Mouse (Mus musculus): ENCODE results near the gene Dhcr24.

The Dhcr24 gene

DNA sequence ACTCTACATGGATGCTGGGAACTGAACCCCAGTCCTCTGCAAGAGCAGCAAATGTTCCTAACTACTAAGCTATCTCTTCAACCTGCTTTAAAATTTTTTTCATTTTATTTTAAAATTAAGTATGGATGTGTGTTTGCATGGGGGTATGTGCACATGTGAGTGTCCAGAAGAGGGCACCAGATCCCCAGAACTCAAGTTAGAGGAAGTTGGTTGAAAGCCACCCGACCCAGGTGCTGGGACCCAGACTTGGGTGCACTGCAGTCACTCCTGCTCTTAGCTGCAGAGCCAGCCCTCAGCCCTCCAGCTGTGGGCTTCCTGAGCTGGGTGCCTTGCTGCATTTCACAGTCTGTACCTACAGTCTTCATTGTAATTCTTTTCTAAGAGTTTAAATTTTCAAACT is 38.6 kb downstream of the Dhcr24 start:
- DNase-seq (ENCODE audit: extremely low spot score, low read depth, low spot score), result no peak

DNA sequence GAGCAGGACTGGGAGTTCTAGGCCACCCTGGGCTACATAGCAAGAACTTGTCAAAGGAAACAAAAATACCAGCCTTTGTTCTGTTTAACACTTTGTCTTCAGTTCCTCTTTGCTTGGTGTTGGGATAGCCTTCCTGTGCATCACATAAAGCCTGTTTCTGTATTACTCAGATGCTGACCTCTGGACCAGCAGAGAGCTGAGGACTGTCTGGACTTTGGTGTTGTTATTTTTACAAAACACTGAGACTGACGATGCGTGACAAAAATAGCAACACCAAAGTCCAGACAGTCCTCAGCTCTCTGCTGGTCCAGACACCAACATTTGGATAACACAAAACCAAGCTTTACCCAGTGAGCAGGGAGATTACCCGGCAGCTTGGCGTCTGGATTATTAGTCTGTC is 39.9 kb downstream of the Dhcr24 start:
- no peak for DNase-seq (ENCODE audit: extremely low spot score, low read depth, low spot score)

DNA sequence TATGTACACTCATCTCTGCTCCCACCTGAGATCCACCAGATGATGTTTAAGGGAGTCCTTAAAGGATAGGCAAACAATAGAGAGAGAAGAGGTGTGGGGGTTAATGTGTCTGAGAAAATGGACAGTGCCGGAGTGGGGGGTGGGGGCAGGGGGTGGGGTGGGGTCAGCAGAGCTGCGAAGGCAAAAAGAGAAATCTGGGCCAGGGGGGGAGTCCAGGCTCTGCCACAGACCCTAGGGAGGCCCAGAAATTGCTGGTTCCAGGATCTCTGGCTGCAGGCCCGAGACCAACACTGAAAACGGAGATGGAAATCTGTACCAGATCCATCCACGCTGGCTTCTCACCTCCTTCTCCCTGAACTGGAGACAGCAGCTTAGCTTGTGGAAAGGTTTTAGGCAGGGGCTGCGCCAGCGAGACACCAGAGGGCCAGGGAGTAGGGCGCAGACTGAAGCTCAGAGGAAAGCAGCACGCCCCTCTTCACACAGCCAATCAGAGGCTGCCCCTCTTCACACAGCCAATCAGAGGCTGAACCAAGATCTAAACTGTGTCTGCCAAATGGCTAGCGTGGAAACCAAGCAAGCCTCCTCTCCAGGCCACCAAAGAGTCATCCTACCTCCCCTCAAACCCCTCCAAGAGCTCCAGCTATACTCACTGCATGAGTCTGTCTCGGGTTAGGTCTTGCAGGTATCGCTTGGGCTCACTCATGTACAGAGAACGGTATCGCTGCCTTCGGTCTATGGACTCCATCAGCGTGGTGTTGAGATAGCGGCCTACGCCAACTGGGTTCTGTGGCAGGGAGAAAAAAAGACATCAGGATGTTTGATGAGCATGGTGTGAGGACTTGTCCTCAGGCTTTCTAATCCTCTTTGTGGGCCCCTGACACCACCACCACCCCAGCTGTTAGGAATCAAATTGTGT is 46.1 kb downstream of the Dhcr24 start:
- no peak for DNase-seq (ENCODE audit: extremely low spot score, low read depth, low spot score)

DNA sequence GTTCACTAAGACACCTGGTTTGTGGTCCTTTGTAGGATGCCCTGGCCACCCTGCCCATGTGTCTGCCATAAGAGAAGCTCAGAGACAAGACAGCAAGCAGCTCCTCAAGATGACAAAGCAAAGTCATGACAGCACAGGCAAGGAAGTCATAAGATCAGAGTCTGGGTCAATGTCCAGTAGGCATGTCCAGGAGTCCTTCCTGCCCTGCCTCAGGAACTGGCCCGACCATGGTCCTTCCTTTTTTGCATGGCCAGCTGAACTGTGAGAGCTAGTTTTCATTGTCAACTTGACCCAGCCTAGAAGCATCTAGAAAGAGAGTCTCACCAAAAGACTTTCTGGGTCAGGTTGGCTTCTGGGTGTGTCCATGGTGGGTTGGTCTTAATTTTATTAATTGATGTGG is 47.1 kb downstream of the Dhcr24 start:
- DNase-seq (ENCODE audit: extremely low spot score, low read depth, low spot score), result no peak

DNA sequence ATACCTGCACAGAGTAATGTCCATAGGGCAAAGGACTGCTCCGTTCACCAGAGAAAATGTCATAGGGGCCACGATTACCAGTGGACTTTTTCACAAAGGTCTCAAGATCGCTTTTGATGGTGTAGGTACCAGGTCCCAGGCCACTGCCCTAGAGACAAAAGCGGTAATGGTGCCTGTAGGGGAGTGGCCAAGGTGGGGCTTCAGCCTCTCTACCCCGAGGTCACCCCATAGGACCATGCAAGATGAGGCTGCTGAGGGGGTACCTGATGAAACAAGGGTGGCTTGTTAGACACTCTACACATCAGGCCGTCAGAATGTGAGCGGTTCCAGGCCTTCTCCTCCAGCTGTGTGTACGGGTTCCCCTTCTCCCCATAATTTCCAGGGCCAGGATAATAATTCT is 52.3 kb downstream of the Dhcr24 start:
- DNase-seq (ENCODE audit: extremely low spot score, low read depth, low spot score), result no peak

DNA sequence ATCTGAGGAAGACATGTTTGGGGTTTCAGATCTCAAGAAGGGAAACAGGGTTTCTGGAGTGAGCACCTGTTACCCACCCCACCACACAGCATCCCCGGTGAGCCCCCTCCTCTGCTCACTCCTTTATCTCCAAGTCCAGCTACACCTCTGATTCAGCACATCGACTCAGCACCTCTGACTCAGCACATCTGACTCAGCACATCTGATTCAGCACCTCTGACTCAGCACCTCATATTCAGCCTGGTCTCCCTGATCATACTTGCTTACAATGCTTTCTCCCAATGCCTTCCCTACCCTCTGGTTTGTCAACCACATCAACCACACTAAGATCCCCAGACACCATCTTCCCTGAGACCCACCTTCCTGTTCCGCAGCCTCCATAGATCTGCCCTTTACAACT is 52.7 kb downstream of the Dhcr24 start:
- no peak for DNase-seq (ENCODE audit: extremely low spot score, low read depth, low spot score)

DNA sequence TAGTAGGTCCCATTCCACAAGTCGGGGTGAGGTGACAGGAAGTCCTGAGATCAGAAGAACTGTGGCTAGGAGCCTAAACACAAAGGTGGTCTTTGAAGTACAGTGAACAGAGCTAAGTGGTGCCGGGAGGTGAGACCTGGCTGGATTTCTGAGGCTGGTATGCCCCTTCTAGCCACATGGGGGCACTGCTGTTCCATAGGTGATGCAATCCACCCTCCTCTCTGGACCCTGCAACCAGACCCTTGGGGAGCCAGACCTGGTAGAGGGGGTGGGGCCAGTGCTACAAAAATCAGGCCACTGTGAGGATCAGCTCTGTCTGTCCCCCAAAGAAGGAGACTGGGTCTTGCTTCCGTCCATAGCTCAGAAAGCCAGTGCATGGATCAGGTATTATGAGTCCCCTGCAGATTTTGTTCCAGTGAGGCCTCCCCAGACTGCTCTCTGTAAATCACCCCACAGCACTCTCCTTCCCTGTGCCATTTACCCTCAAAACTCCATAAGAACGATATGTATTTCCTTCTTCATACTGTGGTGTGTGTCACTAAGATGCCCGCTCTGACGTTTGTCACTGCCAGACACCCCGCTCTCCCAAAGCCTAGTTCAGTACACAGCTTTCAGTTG is 53.5 kb downstream of the Dhcr24 start:
- peak; percentile 57 for DNase-seq (ENCODE audit: extremely low spot score, low read depth, low spot score)

DNA sequence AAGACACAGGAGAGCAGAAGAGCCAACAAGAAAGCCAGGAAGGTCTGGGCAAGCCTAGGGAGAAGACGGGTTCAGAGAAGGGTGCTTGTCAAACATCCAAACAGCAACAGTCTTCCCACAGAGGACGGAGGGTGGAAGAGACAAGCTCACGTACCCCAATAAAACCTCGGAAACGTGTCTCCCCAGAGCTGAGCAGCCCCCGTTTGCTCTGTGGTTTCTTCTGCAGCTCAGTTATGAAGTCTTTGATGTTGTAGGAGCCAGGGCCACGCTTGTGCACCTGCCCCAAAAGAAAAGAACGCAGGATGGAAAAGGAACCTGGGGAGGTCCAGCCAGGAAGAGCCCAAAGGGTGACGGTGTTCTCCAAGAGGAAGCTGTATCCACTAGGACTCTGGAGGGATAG is 54.0 kb downstream of the Dhcr24 start:
- no peak for DNase-seq (ENCODE audit: extremely low spot score, low read depth, low spot score)

DNA sequence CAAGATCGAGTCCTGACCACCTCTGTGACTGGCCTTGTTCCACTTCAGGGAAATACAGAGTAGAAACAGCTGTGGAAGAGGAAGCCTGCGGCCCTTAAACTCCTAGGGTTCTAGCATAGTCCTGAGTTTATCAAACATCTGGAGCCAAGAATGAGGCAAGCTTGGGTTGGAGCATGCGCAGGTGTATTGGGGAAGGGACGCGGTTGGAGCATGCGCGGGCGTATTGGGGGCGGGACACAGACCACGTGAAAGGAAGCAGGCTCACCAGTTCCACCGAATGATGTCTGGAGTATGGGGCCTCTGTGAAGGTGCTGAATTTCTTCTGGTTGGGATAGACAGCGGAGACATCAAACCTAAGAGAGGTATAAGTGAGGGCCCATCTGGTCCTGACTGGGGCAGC is 54.8 kb downstream of the Dhcr24 start:
- DNase-seq (ENCODE audit: extremely low spot score, low read depth, low spot score), result no peak

DNA sequence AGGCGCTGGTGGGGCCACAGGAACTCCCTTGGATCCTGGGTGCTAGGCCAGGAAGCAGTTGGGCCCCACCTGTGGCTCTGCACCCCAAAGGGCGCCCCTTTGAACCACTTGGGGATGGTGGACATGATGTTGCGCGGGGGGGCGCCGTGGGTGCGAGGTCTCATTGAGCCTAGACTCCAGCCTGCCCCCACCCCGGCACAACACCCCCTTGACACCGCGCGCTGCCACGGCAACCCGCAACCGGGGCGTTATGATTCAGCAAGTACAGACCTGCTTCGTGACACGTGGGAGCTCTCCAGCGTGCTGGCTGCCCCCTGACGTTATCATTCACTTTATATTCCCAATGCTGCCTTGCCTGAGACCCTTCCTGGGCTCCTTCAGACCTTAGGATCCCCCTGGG is 56.2 kb downstream of the Dhcr24 start, which contains the start of gene Lexm:
Lexm (minus strand) TSS at position 186 of the 400 bp plus-strand sequence.
- DNase-seq (ENCODE audit: extremely low spot score, low read depth, low spot score), result no peak

DNA sequence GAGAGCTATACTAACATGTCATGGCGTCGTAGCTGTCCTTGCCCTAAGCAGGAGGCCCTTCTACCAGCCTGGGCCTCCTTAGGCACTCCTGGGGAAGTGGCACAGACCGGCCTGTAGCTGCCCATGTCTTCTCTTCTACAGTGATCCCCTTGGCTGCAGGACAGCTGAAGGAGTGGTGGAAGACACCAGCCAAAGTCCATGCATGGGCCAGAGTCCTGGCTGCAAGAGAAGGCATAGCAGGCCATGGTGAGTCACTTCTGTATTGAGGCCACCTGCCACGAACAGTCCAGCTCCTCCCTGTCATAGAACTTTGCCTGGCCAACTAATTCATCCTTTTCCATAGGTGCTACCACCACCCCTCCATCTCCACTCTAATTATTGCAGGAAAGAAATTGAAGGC is 58.1 kb downstream of the Dhcr24 start:
- no peak for DNase-seq (ENCODE audit: extremely low spot score, low read depth, low spot score)

DNA sequence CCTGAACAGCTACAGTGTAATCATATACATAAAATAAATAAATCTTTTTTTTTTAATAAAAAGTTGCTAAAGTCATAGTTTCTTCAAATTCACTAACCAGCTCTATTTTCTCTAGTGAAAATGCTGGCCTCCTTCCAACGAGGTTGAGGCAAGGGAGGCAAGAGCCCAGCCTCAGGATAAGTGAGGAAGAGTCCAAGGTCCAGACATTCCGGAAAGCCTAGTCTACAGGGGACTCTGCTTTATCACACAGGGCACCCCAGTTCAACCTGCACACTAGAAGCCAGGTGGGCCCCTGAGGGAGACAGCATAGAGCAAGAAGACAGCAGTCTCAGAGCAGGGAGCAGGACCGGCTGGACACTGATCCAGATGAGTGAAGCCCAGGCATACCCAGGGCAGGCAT is 60.6 kb downstream of the Dhcr24 start:
- DNase-seq (ENCODE audit: extremely low spot score, low read depth, low spot score), result no peak

DNA sequence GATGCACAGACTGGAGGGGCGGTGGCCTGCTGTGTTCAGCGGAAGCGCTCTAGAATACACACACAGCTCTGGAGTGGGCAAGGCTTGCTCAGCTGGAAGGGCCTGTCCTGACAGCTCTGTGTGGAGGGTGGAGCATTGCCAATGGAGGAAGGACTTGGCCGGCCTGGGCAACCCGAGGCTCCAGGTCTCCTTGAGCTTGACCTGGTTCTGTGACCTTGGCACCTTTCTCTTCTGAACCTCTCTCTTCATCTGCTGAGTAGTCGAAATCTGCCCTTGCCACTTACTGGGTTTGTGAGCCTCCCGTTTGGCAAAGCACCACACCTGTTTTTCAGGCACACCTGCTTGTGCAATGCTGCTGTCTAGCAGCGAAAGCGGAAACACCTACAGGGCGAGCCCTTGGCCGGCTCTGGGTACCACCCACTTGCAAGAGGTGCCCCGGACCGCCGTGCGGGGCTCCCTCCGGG is 61.2 kb downstream of the Dhcr24 start, which contains the start of gene Ttc22:
Ttc22 (plus strand) TSS at position 403 of the 464 bp plus-strand sequence.
- no peak for DNase-seq (ENCODE audit: extremely low spot score, low read depth, low spot score)

DNA sequence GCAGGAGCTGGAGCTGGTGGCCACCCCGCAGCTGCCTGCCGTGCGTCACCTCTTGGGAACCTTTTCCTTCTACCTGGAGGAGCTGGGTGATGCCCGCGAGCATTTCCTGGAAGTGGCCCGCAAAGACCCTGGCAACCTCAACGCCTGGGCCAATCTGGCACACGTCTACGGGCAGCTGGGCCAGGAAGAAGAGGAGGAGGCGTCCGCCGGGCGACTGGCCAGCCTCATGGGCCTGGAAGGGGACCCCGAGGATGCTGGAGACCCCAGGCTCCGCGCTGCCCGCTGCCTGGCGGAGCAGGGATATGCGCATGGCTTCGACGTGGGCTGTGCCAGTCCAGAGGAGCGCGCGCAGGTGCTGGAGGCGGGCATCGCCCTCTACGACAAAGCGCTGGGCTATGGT is 61.9 kb downstream of the Dhcr24 start:
- no peak for DNase-seq (ENCODE audit: extremely low spot score, low read depth, low spot score)

DNA sequence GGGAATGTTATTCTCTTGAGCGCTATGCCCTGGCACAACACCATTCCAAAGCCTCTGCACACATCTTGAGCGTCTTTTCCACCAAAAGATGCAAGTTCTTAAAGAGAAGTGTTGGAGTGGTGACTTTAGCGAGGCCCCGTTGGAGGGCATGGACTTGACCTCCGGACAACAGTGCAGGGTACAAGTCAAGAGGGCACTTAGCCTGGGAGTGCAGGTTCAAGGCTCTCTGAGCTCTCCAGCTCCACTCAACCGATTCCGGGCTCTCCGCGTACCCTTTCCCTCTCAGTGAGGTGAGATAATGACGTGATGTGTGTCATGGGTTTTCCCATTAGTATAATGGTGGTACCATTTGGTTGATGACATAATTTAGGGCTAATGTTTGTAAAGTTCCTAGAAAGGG is 63.4 kb downstream of the Dhcr24 start:
- DNase-seq (ENCODE audit: extremely low spot score, low read depth, low spot score), result no peak

DNA sequence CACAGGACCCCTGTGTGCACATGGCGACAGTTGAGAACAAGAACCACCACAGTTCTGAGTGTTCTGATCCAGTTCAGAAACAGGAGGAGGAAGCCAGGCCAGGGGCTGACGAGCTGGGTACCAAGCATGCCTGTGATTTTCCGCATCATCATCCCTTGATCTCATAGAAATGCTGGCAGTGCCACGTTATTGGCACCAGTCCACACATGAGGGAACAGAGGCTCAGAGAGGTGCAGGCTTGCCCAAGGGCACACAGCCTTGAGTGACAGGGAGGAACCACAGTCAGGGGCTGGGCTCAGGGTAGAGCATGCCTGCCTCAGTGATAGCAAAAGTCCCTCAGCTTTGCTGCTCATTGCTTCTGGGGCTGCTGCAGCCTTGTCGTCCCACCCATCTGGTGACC is 67.0 kb downstream of the Dhcr24 start:
- no peak for DNase-seq (ENCODE audit: extremely low spot score, low read depth, low spot score)

DNA sequence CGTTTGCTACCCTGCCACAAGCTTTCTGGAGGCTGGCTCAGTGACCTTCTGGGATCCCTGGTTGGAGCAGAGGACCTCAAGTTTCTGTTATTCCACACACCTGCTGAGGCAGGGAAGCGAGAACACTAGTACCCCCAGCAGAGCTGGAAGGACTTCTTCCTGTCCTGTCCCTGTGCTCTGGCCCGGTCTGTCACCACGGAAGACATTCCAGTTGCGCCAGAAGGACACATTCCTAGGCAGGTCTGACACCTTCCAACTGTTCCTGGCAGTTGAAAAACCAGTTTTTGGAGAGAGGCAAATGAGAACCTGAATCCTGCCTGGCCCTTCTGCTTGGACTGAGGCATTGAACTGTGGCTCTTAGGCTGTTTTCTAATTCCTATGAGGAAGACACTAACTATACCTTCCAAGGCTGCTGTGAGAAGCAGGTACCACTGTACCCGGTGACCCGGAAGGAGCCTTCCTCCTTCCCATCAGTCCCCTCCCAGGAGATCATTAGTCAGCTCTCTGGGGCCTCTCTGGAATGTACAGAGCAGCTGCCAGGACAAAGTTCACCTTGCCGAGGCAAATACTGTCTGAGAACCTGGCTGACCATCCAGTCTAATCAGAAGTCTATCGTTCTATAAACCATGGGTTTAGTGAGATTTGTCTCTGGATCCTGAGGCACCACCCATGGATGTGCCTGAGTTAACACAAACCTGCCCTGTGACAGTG is 68.0 kb downstream of the Dhcr24 start:
- no peak for DNase-seq (ENCODE audit: extremely low spot score, low read depth, low spot score)

DNA sequence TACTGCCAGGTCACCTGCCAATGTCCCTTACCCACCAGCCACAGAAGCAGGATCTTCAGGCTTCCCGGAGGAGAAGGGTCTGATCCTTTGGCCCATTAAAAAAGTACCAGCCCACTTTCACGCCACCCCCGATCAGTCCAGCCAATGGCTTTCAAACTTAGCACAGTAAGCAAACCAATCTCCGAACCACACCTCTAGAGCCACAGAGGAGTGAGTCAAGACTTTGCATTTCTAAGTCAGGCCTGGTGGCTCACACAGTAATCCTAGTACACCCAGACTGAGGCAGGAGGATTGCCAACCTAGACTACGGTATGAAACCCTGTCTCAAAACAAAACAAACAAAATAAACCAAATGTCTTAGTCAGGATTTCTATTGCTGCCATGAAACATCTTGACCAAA is 68.5 kb downstream of the Dhcr24 start:
- no peak for DNase-seq (ENCODE audit: extremely low spot score, low read depth, low spot score)

DNA sequence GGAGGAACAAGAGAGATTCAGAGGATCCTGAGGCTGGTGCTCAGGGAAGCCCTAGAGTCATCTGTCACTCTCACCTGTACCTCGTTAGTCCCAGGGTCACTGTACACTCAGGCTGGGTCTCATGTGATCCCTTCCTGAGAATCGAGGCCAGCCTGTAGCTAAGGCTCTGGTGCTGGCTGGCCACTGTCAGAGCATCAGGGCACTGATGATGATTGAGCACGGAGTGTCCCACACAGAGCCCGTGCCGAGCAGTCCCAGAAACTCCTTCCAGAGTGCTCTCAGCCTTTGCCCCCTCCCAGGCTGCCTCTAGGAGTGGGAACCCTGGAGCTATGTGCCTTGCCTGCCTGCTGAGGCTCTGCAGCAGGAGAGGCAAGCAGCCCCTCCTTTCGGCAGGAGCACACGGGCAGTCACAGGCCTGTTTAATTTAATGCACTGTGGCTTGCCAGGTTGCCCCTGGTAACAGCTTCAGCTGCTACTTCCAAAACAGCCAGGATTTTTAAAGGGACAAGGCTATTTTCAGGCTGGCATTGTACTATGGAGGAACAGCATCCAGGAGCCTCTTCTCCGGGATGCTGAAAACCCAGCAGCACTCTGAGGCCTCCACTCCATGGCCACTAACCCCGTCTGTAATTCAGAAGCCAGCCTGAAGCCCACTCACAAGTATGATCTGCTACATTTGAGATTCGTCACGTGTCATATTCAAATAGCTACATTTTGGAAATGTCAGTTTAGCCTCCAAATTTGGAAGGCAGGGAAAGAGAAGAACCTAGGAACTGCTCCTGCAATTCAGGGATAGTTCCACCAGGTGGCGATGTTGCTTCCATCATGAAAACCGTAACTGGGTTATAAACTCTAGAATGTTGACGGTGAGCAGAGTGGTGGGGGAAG is 69.7 kb downstream of the Dhcr24 start:
- DNase-seq (ENCODE audit: extremely low spot score, low read depth, low spot score), result peak; percentile 60

DNA sequence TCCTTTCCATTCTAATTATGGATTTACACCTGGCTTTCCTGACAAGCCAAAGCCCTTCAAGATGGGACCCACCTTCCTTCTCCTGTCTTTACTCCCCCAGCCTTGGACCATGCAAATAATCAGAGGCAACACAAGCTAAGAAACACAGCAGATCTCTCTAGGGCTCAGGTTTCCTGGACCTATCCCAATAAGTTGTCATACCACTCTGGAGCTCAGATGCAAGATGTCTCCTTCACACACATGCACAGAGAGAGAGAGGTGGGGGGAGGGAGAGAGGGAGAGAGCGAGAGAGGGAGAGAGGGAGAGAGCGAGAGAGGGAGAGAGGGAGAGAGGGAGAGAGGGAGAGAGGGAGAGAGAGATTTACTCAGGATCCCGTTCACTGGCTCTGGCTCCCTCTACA is 71.5 kb downstream of the Dhcr24 start:
- DNase-seq (ENCODE audit: extremely low spot score, low read depth, low spot score), result no peak

Measured in hindlimb bud, embryonic 11.5 days (tissue).